Mouse (Mus musculus): ENCODE data around the gene Adora1. TPM values are rescaled to one million over a fixed set of nuclear protein-coding genes. Genes with fewer than 3 reads are reported as not detected.

The Adora1 gene
- polyA plus RNA-seq, 1 experiment from 2014 or later, result 0.30 TPM

- Histone ChIP-seq H3K4me1 (ENCODE audit: insufficient read depth) (no peaks in the 10 kb centered on the region), H3K9ac (no peak overlapping the region), H3K4me3 (ENCODE audit: low read depth, low read length) (no peak overlapping the region), H3K4me2 (no peak overlapping the region), H3K27ac (ENCODE audit: low read depth) (no peak overlapping the region), H3K9me3 (ENCODE audit: low read depth, low read length) (no peaks in the 10 kb centered on the region), H3K36me3 (ENCODE audit: insufficient read depth) (no peaks in the 10 kb centered on the region), H3K27me3 (ENCODE audit: insufficient read depth, low read length) (no peaks in the 10 kb centered on the region)
- TF ChIP-seq CTCF (IDR thresholded peaks at IDR 0.05; ENCODE audit: low read depth), result no peak
- ATAC-seq (ENCODE audit: insufficient read depth), result no peak
- DNase-seq, result no peak
- WGBS, result 22% methylated on average over 9 of the region's 9 CpGs
Measured at GRCm38 (mm10) chr1:134205296-134206018, 29.8 kb downstream of the Adora1 start.

GRCm38 (mm10) chr1:134204230-134204629 lies 31.0 kb downstream of the Adora1 start:
- H3K27ac ChIP-seq (ENCODE audit: low read depth), result no peak overlapping the region
- H3K9me3 ChIP-seq (ENCODE audit: low read depth, low read length), result no peaks in the 10 kb centered on the region
- ATAC-seq (ENCODE audit: insufficient read depth) (no peak), DNase-seq (no peak)
- H3K4me3 ChIP-seq (ENCODE audit: low read depth, low read length), result no peak overlapping the region
- no peak for TF ChIP-seq CTCF (IDR thresholded peaks at IDR 0.05; ENCODE audit: low read depth)
- H3K4me1 ChIP-seq (ENCODE audit: insufficient read depth), result no peaks in the 10 kb centered on the region
- H3K9ac ChIP-seq, result no peak overlapping the region
- WGBS, result 83% methylated on average over 13 of the region's 13 CpGs
- H3K4me2 ChIP-seq, result no peak overlapping the region
- no peaks in the 10 kb centered on the region for H3K27me3 ChIP-seq (ENCODE audit: insufficient read depth, low read length)
- H3K36me3 ChIP-seq (ENCODE audit: insufficient read depth), result no peaks in the 10 kb centered on the region

GRCm38 (mm10) chr1:134201751-134202420 lies 33.3 kb downstream of the Adora1 start:
- Histone ChIP-seq H3K4me3 (ENCODE audit: low read depth, low read length) (no peak overlapping the region), H3K27me3 (ENCODE audit: insufficient read depth, low read length) (no peaks in the 10 kb centered on the region), H3K36me3 (ENCODE audit: insufficient read depth) (no peaks in the 10 kb centered on the region), H3K4me1 (ENCODE audit: insufficient read depth) (no peaks in the 10 kb centered on the region), H3K9ac (no peak overlapping the region), H3K4me2 (no peak overlapping the region), H3K9me3 (ENCODE audit: low read depth, low read length) (no peaks in the 10 kb centered on the region), H3K27ac (ENCODE audit: low read depth) (no peak overlapping the region)
- peak; percentile 81 for TF ChIP-seq CTCF (IDR thresholded peaks at IDR 0.05; ENCODE audit: low read depth)
- peak; percentile 72 for DNase-seq
- ATAC-seq (ENCODE audit: insufficient read depth), result no peak
- WGBS, result 43% methylated on average over 3 of the region's 3 CpGs

GRCm38 (mm10) chr1:134200998-134201686 lies 34.1 kb downstream of the Adora1 start:
- ATAC-seq (ENCODE audit: insufficient read depth) (no peak), DNase-seq (no peak)
- H3K36me3 ChIP-seq (ENCODE audit: insufficient read depth), result no peaks in the 10 kb centered on the region
- no peak for TF ChIP-seq CTCF (IDR thresholded peaks at IDR 0.05; ENCODE audit: low read depth)
- no peak overlapping the region for H3K27ac ChIP-seq (ENCODE audit: low read depth)
- no peaks in the 10 kb centered on the region for H3K27me3 ChIP-seq (ENCODE audit: insufficient read depth, low read length)
- H3K4me1 ChIP-seq (ENCODE audit: insufficient read depth), result 0 out of 2 replicates have a peak, but pooled peaks cover under 1% of the 10 kb centered on the region
- no peaks in the 10 kb centered on the region for H3K9me3 ChIP-seq (ENCODE audit: low read depth, low read length)
- no peak overlapping the region for H3K4me3 ChIP-seq (ENCODE audit: low read depth, low read length)
- H3K9ac ChIP-seq, result no peak overlapping the region
- H3K4me2 ChIP-seq, result no peak overlapping the region
- 90% methylated on average over 6 of the region's 6 CpGs for WGBS

- DNase-seq (no peak), ATAC-seq (ENCODE audit: insufficient read depth) (no peak)
- Histone ChIP-seq H3K4me3 (ENCODE audit: low read depth, low read length) (no peak overlapping the region), H3K27ac (ENCODE audit: low read depth) (no peak overlapping the region), H3K4me1 (ENCODE audit: insufficient read depth) (peaks cover 5% of the 10 kb centered on the region; the same call in 1 of the 2 replicates), H3K4me2 (no peak overlapping the region), H3K9ac (no peak overlapping the region), H3K36me3 (ENCODE audit: insufficient read depth) (no peaks in the 10 kb centered on the region), H3K9me3 (ENCODE audit: low read depth, low read length) (no peaks in the 10 kb centered on the region), H3K27me3 (ENCODE audit: insufficient read depth, low read length) (no peaks in the 10 kb centered on the region)
- WGBS, result 48% methylated on average over 2 of the region's 2 CpGs
- no peak for TF ChIP-seq CTCF (IDR thresholded peaks at IDR 0.05; ENCODE audit: low read depth)
Measured at GRCm38 (mm10) chr1:134200481-134200880, 34.8 kb downstream of the Adora1 start.

GRCm38 (mm10) chr1:134198197-134198995 lies 36.8 kb downstream of the Adora1 start:
- no peak for ATAC-seq (ENCODE audit: insufficient read depth)
- no peak for TF ChIP-seq CTCF (IDR thresholded peaks at IDR 0.05; ENCODE audit: low read depth)
- no peaks in the 10 kb centered on the region for H3K9me3 ChIP-seq (ENCODE audit: low read depth, low read length)

More at GRCm38 (mm10) chr1:134198197-134198995, 36.8 kb downstream of the Adora1 start:
- Histone ChIP-seq H3K4me2 (no peak overlapping the region), H3K4me1 (ENCODE audit: insufficient read depth) (peaks cover 5% of the 10 kb centered on the region; the same call in 1 of the 2 replicates), H3K27me3 (ENCODE audit: insufficient read depth, low read length) (no peaks in the 10 kb centered on the region), H3K4me3 (ENCODE audit: low read depth, low read length) (no peak overlapping the region), H3K9ac (no peak overlapping the region), H3K36me3 (ENCODE audit: insufficient read depth) (no peaks in the 10 kb centered on the region), H3K27ac (ENCODE audit: low read depth) (no peak overlapping the region)
- WGBS, result 71% methylated on average over 12 of the region's 12 CpGs
- DNase-seq, result no peak

All from lung, embryonic 14.5 days (tissue).